Mouse (Mus musculus) activated CD4-positive, CD25-positive, alpha-beta regulatory T cell, adult 9 weeks (primary cell): ENCODE results near the gene Zfp273. TPM values are rescaled to one million over a fixed set of nuclear protein-coding genes. Genes with fewer than 3 reads are reported as not detected.

Experiments used
- polyA plus RNA-seq: library from polyadenylated mRNA; unstranded; fragments of 100-300 nt; shearing (Covaris generic); gene quantifications from one replicate; pipeline ENCODE4 v1.2.1, GENCODE M21; 2017

Gene Zfp273
- 6.7 TPM for polyA plus RNA-seq

DNA sequence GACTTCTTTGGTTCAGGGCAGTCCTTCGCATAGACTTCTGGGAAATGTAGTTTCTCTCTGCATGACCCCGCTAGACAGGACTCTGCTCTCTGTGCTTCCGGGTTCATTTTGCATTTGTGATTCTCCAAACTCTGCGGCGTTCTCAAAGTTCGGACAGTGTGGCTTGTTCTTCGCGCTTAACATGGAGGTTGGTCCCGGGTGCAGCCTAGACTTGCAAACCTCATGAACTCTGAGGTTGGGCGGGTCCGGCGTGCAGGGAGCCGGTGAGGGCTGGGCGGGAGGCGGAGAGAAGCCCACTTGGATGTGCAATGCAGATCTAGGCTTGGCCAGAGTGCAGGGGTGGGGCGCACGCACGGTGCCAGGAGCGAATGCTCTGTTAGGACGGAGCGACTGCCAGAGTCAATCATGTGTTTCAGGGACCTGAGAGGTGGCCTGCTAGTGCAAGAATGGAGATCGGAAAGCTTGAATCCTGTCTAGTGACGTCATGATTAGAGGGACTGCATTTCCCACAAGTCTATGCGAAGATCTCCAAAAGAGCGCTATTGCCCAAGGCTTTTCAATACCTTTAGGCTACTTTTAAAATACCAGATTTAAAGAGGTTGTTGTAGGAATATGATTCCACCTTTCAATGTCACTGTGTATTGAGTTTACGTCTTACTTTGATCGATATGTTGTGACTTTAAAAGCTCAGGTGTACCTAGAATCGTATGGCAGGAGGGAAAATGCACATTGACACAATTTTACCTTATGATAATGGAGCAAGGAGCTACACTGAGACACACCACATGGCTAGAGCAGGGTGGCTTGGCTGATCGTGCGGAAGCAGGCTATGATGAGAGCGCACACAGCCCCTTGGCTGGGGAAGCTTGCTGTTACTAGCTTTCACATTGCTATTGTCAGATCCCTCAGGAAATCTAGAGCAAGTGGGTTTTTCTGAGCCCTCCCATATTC is at the start of gene Zfp273:
TSS of gene Zfp273 (plus strand) at position 31 of the 951 bp plus-strand sequence.

DNA sequence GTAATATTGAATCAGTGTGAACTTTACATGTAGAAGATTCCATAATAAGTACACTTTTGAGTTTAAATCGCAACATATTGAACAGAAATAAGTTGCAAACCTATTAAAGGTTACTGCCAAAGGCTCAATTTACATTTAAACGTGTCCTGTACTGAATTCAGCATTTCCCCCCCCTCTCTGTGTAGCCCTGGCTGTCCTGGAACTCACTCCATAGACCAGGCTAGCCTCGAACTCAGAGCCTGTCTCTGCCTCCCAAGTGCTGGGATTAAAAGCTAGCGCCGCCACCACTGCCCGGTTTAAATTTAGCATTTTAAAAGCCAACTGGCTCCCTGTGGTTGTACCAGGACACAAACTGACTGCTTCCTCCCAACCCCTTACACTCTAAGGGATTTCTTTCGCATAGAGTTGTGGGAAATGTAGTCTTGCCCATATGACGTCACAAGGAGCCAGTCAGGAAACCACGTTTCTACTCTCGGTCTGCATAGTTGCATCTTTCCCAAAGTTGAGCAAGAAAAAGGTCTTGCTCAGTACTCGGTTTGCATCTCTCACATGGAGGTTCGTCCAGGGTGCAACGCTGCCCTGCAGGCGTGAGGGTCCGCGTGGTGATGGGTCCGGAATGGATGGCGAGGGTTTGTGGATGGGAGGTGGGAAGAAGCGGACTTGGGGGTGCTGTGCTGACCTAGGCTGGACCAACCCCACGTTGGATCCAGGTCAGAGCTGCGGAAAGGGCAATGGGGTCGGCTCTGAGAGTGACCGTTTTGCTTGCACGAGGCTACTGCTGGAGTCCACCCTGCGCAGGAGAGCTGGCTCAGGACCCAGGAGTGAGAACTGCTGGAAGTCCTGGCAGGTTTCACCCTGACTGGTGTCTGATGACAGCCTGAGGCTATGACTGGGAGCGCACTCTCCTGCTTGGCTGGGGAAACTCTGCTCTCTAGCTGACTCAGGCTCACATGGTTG is 34.0 kb upstream of the Zfp273 start, which contains the start of gene Zfp493:
TSS of gene Zfp493 (plus strand) at position 429 of the 957 bp plus-strand sequence.

GRCm38 (mm10) chr13:67830911-67831336 is 17.4 kb downstream of the Zfp273 start, which contains the start of gene Gm10037:
Gene Gm10037 (plus strand): TSS chr13:67831106.

DNA sequence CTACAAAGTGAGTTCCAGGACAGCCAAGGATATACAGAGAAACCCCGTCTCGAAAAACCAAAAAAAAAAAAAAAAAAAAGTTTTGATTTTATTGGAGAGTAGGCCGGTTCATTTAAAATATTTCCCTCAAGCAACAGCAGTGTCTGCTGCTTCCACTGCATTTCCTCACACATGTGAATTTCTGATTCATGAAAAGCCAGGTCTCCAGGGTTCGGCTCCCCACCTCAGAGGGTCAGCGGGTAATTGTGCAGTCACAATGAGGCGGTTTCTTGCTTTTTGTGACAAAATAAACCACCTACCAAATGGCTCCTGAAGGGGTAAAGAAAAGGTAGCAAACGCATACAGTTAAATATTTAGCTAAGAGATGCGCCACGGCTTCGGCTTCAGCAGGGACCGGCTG is 49.5 kb downstream of the Zfp273 start, which contains the start of gene BC048507:
TSS of gene BC048507 (plus strand) at position 301 of the 400 bp plus-strand sequence.

Other genes with a start within 250 kb of the Zfp273 start
- gene Zfp729b, start 204.0 kb upstream of the Zfp273 start, polyA plus RNA-seq = 8.5 TPM
- gene Gm49345, start 176.0 kb upstream of the Zfp273 start, polyA plus RNA-seq = 6.1 TPM
- gene Zfp729a, start 175.9 kb upstream of the Zfp273 start, polyA plus RNA-seq = 8.2 TPM
- 21.9 TPM for gene Zfp738, start 126.7 kb upstream of the Zfp273 start, polyA plus RNA-seq
- 10.6 TPM for gene Zfp65, start 84.6 kb upstream of the Zfp273 start, polyA plus RNA-seq
- 11.7 TPM for gene Zfp85, start 58.5 kb upstream of the Zfp273 start, polyA plus RNA-seq
- gene Zfp493, start 34.0 kb upstream of the Zfp273 start, polyA plus RNA-seq = 3.0 TPM
- gene Gm10037, start 17.4 kb downstream of the Zfp273 start, polyA plus RNA-seq = 0.43 TPM
- not detected for gene BC048507, start 49.6 kb downstream of the Zfp273 start, polyA plus RNA-seq